Mouse (Mus musculus) hindlimb bud, embryonic 11.5 days (tissue): ENCODE results near the gene Rbbp7.
"Not testable (repeated sequence)": the region's sequence is repeated elsewhere in the genome, so short reads cannot be mapped to it uniquely, and the experiment has no call there.

Experiments used
- DNase-seq: peaks from one replicate; pipeline ENCODE4 v3.0.0-alpha.2; 2012; ENCODE audit warnings: low read depth, low spot score; ENCODE audit errors: extremely low spot score

The Rbbp7 gene

DNA sequence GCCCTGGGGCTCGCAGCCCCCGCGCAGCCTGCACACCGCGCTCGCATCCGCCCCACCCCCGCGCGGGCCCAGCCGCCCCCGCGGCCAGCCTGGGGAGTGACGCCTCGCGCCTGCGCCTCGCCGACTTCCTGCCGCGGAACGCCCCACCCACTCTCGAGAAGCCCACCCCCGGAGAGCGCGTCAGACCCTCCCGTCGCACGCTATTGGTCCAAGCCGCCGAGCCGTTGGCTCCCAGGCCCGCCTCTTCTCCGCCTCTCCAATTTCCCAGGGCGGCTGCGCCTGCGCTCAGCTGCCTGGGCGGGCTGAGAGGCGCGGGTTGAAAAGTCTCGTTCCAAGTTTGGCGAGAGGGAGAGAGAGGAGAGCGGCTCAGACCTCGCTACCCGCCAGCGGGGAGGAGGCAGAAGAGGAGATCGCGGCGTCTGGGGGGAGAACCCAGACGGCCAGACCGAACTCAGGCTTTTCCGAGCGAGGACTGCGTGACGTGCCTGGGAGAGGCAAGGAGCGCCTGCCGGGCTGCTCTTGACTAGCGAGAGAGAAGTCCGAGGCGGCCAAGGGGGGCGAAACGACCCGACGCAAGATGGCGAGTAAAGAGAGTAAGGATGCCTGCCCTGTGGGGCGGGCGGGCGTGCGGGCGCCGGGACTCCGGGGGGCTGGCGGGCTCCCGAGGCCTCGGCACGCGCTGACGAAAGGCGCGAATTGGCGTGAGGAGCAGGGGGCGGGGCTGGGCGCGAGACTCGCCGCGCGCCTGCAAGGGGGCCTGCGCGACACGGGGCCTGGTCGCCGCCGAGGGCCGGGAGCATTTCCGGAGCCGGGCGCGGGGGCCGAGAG is at the start of gene Rbbp7:
Rbbp7 (plus strand) TSS at position 288 of the 828 bp plus-strand sequence.
- no peak for DNase-seq

- DNase-seq = no peak
These were observed 42.4 kb upstream of the Rbbp7 start for GRCm38 (mm10) chrX:162717837-162718236.

DNA sequence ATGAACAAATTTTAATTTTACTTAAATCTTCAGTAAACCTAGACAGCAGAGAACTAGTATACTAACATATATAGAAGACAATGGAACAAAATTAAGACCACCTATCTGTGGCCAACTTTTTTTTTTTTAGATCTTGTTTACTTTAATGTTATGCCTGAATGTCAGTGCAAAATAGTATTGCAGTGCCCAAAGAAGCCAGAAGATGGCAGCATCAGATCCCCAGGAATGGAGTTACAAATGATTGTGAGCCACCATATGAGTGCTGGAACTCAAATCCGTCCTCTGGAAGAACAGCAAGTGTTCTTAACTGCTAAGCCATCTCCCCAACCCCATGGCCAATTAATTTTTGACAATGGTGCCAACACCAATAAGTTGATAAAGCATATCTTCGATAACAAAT is 40.6 kb upstream of the Rbbp7 start:
- no peak for DNase-seq

DNA sequence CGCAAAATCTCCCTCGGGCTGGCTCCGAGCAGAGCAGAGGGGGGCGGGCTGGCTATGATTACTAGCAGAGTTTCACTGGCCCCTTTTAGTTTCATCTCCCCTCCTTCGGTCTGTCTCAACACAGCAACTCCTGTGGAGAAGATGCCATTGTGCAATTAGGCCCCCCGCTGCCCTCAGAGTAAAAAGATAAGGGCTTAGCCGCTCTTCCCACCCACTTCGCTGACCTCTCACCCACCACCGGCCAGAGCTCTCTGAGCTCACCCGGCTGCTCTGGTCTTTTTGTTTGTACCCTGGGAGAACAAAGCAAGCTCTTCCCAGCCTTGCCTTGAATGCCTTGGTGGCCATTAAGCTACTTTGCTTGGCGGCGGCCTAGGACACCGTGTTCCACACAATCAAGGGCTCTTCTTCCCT is 32.8 kb upstream of the Rbbp7 start:
- no peak for DNase-seq

DNA sequence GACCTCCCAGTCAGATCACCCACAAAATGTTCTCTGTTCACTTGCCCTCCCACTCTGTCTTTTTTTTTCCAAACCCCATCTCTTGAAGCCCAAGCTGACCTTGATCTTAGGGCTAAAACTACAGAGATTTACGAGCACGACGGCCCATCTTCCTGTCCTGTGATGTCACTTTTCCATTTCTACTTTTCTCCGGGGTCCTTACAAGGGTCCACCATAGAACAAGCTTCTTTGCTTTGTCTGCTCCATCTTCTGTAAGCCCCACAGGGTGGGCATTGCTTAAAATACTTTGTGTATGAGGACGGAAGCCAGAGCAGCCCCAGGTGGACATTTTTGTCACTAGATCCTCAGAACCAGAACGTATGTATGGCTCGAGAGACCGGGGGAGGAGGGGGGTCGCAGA is 32.4 kb upstream of the Rbbp7 start:
- DNase-seq = no peak

GRCm38 (mm10) chrX:162728228-162728627 is 32.0 kb upstream of the Rbbp7 start:
- DNase-seq = no peak

GRCm38 (mm10) chrX:162730031-162730430 is 30.2 kb upstream of the Rbbp7 start:
- no peak for DNase-seq

DNA sequence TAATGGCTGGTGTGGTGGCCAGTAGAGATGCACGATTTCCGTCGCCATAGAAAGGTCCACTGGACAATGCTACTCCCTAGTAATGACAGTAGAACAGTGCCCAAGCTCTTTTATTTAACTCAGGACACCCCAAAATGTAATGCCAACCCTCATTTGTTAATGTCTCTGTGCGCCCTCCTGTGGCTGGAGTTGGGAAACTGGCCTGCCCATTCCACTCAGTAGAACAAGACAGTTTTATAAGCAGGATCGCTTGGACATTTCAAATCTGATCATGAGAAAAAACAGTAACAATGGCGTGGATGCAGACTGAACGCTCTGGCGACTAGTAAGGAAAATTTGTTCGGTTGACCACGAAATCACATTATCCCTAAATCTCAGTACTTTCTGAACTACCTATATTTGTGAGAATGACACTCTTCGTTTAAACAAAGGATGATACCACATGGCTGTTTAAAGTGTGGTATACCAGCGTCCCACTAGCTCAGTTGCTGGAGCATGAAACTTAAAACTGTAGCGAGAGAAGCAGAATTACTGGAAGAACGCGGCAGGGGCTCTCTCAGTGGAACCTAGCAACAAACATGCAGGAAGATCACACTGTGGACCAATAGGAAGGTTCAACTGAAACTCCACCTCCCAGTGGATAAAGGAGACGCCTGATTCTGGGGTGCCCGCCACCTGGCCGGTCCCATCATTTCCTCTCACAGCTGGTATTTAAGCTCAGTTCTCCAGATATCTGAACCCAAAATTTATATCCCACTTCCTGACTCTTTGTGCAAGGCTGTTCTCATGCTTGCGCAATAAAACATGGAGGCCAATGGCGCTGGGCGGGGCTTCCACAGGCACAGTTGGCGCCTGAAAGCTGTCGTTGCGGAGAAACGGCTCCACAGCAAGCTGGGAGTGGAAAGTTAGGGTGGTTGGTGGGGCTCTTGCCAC is 24.9 kb upstream of the Rbbp7 start:
- DNase-seq = no peak

- no peak for DNase-seq
These were observed 24.0 kb upstream of the Rbbp7 start for GRCm38 (mm10) chrX:162736140-162736659.

DNA sequence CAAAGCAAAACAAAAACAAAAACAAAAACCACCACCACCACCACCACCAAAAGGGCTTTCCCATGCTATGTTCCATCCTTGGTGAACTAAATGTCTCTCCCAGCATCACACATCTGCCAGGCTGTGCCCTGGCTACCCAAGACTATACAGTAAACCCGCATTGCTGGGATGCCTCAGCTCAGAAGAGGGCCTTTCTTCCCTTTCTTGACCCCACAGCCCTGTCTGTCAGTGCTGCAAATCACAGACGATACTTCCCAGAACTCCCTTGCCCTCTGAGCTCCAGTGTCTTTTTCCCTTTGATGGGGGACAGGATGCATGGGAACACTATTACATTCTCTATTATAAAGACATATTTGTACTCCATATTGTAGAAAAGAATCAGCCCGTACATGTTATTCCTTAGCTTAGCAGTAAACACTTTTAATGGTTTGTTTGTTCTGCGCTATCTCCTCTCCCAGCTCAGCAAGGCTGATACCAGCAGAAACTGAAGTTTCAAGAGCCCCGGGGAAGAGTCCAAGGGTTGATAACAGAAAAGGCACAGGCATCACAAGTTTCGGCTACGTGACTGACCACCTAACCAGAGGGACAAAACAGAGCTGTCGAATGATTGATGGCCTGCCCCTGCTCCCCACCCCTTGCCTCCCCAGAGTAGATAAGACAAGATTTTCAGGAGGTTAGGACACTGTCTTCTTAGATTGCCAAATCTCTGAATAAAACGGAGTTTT is 11.3 kb upstream of the Rbbp7 start:
- DNase-seq = no peak

DNA sequence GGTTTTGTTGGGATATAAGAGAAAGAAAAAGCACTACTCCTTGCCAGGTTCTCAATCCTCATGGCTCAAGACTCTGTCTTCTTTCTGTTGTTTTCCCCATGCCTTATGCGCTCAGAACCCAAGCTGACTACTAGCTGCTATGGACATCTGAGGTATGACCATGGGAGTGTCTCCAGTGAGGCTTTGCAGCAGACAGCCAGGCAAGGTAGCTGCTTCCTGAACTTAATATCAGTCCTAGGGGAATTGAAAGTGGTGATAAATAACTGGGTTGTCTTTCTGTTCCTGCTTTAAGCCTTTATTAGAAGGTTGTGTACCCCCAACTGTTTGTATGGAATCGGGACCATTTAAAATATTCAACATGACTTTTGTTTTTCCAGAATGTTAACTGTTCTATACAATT is 7.8 kb upstream of the Rbbp7 start:
- no peak for DNase-seq

GRCm38 (mm10) chrX:162754314-162754713 is 5.9 kb upstream of the Rbbp7 start:
- no peak for DNase-seq

GRCm38 (mm10) chrX:162756058-162756457 is 4.1 kb upstream of the Rbbp7 start:
- DNase-seq = no peak

DNA sequence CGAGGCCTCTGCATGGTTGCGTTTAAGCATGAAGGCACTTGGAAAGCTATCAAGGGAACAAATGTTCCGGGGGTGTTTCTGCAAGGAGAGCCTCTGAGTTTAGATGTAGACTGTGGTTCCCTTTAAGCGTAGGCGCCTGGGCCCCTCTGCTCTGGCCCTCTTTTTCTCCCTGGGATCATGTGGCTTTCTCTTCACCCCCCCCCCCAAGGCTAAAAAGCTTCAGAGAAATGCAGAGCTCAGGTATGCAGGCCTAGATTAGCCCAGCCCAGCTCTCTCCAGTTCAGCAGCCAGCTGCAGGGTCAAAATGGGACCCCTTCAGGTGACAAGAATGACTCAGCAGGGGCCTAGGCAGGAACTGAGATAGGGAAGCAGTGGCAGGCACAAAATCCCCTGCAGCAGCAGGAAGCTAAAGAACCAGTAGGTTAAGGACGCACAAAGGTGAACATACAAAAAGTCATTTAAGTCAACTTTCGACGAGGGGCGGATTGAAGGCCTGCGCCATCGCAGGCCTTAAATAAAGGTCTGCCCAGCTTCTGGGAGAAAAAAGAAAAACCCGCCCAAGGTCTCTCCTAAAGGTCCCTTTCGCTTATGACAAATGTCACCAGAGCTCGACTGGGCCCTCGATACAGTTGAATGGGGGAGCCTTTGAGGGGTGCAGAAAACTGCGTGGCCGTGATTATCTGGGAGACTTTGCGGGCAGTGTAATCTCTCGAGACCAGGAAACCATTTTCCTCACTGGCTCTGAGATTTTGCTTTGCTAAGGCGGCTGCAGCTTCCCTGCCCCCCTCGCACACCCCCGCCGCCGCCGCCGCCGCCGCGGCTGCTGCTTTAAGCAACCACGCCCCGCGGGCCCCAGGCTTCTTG is 719 bp upstream of the Rbbp7 start:
- DNase-seq = no peak

- no peak for DNase-seq
These were observed 835 bp downstream of the Rbbp7 start for GRCm38 (mm10) chrX:162760958-162761515.

DNA sequence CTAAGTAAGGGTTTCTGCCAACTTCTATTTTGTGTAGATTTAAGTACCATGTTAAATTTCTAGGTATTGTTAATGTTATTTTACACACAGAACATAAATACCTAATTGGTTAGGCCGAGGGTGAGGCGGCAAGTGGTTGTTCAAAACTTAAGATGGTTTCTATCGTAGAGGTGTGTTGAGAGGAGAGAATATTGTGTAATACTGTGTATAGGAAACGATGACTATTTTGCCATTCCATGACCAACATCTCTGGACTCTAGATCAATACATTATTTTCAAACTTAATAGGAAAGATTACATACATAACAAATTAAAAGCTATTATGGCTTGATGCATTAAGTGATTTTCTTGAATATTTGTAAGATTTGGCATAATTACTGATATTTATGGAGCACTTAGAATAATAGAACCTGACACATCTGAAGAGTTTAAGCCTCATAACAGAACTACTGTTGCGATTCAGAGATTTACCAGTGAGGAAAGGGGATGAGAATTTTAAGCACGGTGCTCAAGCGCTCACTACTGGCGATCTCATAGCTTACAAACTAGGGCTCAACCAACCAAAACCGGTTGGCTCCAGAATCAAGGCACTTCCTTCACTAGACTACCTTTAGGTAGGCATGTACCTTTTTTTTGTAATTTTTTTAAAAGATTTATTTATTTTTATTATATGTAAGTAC is 1.7 kb downstream of the Rbbp7 start:
- no peak for DNase-seq

- DNase-seq = no peak
These were observed 10.5 kb downstream of the Rbbp7 start for GRCm38 (mm10) chrX:162770726-162771125.

GRCm38 (mm10) chrX:162788372-162788771 is 28.2 kb downstream of the Rbbp7 start:
- no peak for DNase-seq

GRCm38 (mm10) chrX:162791392-162791791 is 31.2 kb downstream of the Rbbp7 start:
- not testable (repeated sequence) for DNase-seq
